Mouse (Mus musculus) granulocyte monocyte progenitor cell, adult 5-6 weeks (primary cell): Measurements from ENCODE around the gene Arf3. TPM values are rescaled to one million over a fixed set of nuclear protein-coding genes. Genes with fewer than 3 reads are reported as not detected.
"Not testable (repeated sequence)": the region's sequence is repeated elsewhere in the genome, so short reads cannot be mapped to it uniquely, and the experiment has no call there.

Experiments used
- ATAC-seq: replicated peaks from 2 replicates; pipeline ENCODE4 v1.8.0; 2016; ENCODE audit warnings: mild to moderate bottlenecking, moderate TSS enrichment, inconsistent platforms; ENCODE audit not compliant: poor library complexity, severe bottlenecking
- total RNA-seq, 2 experiments: library from RNA; stranded (forward) in 1 of 2; stranded (reverse) in 1 of 2; fragments of 200-712, 200-1000 nt in 1 of 2; fragments of >200 nt in 1 of 2; fragmentation: Nextera tagmentation in 1 of 2; gene quantifications; 2 replicates each; pipeline ENCODE4 v1.2.3; 2014 to 2017

The Arf3 gene
- total RNA-seq (2014; fragmentation: Nextera tagmentation): 39.0 and 41.4 TPM in 2 replicates
- 29.9 and 32.7 TPM in 2 replicates for total RNA-seq (2017)

DNA sequence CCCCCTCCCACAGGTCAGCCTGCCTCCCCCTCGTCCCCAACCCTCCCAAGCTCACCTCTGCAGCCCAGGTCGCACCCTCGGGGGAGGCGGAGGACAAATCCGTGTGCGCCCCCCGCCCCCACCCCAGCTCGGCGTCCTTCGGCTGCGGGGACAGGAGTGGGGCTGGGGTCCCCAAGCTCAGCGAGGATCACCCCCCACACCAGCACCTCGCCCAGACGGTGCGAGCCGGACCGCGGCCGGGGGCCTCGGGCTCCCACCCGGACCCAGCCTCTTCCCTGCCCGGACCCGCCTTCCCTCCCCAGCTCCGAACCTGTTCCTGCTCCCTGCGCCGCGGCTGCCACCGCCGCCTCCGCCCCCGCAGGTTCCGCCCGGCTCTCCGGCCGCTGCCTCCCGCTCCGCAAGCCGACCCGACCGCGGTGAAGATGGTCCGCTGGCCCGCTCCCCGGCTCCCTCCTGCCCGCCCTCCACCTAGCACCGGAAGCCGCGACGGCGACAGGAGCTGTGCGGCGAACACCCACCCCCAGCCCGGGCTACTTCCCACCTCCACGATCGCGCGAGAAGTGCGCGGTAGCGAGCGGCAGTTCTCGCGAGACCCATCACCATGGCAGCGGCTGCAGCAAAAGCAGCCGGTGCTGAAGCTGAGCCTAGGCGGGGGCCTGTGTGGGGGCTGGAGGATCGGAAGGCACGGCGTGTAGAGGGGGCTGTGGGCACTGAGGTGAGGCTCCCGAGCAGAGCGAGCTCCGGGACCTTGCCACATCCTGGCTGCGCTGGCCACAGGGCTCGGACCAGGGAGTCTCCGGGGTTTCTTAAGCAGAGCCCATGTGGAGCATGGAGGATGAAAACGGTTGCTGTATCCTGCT is at the start of gene Arf3:
TSS of gene Arf3 (minus strand) at position 545 of the 860 bp plus-strand sequence.
- ATAC-seq: peak; percentile 88

DNA sequence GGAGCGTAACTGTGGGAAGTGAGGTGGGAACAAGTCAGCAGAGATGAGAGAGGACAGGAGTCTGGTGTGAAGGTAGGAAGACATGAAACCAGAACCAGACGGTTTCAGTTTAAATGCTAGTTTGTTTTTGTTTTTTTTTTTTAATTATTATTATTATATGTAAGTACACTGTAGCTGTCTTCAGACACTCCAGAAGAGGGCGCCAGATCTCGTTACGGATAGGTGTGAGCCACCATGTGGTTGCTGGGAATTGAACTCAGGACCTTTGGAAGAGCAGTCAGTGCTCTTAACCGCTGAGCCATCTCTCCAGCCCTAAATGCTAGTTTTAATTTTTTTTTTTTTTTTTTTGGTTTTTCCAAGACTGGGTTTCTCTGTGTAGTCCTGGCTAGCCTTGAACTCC is 47.2 kb upstream of the Arf3 start:
- not testable (repeated sequence) for ATAC-seq

DNA sequence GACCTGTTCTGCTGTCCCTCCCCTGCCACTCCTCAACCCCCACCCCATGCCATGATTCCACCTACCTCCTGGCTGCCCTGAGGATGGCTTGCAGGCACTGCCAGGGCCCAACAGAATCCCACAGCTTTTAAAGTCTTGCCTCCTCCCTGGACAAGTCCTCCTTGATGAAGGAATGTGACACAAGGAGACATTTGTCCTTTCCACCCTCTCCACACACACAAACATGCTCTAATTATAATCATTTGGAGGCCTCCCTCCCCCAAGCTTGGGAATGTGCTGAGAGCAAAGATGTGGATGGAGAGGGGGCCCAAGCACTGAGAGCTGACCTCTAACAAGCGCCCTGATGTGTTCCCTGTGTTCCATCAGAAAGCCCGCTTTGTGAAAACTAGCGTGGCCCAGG is 46.4 kb upstream of the Arf3 start, which contains the start of gene Ddn:
TSS of gene Ddn (minus strand) at position 101 of the 400 bp plus-strand sequence.
- no peak for ATAC-seq

DNA sequence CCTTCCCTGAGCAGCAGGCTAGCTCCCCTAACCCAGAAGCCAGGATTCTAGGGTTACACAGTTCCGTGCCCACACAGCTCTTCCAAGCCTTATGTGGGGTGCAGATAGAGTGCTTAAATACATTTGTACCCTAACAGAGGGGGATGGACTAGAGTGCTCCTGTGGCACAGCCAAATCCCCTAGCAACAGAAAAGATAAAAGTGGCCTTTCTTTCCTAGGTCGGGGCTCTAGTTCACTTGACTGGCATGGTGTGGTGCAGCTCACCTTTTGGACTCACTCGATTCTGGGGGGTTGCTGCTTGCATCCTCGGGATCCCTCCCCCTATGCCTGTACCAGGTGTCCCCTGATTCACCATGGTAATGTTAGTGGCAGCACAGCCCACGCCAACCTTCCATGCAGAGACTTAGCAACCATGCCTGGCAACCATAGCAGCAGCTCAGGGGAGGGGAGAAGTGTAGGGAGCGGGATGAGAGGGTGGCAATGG is 45.7 kb upstream of the Arf3 start:
- ATAC-seq: no peak

DNA sequence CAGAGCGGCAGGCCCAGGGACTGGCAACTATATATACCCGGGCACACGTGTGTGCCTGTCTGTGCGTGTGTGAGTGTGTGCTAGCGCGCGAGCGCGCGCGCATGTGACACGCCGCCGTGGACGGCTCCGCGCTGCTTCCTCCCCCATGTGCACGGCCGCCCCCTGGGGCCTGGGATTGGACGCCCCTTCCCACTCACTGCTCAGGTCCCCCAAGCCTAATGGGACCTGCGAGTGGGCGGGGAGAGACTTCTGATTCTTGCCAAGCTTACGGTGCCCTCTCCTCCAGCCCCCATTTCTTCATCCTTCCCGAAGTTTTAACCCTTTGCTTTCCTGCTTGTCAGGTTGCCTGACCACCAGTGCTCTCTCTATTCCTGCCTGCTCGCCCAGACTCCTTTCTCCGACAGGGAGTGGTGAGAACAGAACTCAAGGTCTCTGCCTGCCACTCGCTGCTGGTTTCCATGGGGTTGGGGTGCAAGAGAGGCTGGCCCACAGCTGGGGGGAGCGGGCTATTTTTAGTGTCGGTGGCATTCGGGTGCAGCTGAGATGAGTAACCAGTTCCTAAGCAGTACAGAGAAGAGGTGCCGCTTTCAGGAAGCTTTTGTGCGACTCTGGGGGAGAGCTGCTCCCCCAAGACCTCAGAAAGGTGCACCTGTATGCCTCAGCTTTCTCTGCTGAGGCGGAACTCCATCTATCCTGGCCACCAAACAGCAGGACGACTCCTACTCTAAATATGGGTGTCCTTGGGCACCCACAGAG is 45.1 kb upstream of the Arf3 start:
- ATAC-seq: peak; percentile 29

DNA sequence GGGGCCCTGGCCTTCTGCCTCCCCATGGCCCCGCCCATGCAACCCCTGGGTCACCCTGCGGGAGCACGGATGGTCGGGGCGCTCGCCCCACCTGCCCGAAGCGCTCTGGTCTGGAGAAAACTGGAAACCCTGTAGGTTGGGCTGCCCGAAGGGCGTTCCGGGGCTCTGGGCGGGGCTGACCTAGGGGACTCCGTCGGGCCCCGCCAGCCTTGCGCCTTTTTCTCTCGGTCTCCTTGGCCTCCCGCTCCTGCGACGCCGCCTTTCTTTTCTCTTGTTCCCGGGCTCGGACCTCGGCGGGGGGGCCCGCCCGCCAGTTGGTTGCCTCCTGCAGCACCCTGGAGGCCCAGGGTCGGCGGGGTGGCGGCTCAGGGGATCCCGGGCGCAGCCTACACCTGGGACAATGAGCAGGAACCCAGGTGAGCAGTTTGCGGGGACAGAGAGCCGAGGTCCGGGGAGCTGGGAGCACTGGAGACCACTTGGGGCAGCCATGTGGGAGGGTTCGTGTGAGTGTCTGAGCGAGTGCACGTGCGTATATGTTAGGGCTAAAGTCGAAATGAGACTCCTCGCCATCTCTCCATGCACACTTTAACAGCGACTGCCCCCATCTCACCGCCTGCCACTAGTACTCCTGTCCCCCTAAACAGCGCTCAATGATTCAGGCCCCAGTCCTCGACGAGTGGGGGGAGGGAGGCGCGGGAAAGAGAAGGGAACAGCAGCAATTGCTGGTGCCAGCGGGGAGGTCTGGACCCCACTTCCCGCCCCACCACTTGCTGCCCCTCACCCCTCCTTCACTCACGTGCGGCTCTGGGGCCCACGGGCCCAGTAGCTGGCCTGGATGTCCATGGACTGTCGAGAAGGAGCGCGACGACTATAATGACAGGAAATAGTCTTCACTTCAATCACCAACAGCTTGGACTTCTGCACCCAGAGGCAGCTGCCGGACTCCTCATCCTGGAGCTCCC is 44.1 kb upstream of the Arf3 start:
- ATAC-seq: no peak; the same call in 1 of the 2 replicates

DNA sequence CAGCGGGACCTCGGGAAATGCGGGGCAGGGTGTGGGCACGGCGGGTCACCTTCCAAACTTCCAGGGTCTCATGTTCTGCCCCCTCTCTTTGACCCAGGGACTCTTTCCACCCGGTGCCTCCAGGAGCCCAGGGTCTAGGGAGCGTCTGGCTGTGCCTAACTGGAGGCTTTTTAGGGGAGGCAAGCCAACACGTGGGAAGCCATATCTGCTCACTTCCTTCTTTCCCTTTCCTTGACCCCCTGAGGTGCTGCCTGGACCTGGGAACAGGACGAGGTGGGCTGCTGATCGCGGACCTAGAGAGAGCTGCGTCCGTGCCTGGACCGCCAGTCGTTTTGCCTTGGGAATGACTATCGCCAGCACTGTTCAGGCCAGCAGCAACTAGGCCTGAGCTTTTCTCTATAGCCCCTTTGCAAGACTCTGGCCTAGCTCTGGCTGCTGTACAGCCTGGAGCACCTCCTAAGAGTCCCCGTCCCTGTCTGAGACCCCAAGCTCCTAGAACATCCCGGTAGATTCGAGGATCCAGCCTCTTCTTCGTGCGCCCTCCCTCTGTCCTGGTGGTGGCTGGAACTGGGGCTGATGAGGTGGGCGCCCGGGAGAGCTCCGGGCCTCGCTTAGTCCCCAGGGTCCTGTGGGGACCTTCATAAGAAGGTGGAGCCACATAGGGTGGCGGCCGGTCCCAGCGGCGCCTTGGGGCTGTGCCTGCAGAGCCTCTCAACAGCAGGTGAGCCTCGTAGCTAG is 43.2 kb upstream of the Arf3 start:
- ATAC-seq: no peak; the same call in 1 of the 2 replicates

DNA sequence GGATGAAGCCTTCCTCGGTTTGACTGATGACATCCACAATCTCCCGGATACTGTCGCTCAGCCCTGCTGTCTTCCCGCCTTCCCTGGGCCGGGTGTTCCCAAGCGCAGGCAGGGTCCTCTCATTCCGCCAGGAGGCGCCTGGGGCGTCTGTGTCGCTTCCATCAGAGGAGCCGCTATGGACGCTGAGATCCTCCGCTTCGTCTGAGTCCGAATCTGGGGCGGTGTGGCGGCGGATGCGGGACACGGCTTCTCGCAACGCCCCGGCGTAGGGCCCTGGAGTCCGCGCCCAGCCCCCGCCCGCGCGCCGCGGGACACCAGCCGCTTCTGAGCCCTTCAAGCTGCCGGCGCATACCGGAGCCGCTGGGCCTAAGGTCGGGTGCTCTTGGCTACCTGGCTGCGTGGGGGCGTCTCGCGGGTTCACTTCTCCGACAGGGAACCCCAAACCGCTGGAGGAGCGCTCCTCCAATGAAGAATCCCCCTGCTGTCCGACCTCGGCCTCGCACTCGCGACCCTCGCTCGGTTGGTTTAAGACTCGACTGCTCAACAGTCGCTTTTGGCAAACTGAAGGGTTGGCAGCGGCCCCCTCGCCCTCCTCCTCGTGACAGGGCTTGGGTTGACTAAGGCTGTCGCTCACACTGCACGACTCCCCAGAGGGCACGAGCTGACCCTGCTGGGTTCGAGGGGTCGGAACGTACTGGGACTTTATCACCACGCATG is 42.5 kb upstream of the Arf3 start:
- ATAC-seq: peak; percentile 21

DNA sequence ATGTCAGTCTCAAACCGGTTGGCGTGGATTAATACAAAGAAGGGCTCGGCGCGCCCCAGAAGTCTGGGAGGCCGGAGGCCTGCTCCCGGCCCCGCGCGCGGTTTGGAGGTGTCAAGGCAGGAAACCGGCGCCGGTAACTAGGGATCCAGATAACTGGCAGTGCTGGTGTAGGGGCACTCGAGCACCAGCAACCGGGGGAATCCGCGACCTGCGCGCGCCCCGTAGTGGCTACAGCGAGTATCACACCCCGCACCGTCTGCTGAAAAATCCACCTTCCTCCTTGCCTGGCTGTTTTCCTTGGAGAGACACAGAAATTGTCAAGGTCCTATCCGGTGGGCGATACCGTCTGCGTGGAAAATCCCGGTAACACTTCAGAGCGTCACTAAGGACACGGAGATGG is 41.0 kb upstream of the Arf3 start:
- ATAC-seq: peak; percentile 52

DNA sequence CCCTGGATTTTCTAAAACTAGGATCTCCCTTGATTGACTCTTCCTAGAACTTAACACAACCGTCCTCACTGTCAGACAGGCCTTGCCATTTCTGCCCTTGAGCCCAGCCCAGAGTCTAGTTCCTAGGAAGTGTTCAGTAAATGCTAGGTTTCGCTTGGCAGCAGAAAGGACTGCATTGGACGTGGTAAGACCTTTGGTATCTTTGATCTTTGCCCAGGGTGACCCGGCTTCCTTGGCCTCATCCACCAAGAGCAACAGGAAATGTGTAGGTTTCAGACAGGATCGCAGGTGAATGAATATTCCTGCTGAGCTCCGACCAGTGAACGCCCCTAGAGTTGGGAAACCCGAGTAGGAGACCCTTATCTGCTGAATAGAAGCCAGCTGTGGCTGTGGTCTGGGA is 39.9 kb upstream of the Arf3 start:
- ATAC-seq: no peak

DNA sequence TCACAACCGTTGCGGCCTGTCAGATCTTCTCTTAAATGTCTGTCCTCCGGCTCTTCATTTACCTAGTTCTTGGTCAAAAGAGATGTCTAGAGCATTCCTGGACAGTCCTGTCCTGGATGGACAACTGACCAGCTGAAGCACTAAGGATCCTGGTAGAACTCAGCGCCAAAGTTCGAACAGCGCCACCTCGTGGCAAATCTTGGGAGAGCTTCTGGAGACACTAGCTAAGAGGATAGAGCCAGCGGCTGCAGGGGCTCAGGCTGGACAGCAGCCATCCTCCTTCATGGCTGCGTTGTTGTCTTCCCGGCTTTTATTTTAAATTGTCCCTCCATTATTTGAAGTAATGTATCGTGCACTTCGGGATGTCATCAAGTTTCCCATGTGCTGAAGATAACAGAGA is 36.4 kb upstream of the Arf3 start:
- peak; percentile 57 for ATAC-seq

DNA sequence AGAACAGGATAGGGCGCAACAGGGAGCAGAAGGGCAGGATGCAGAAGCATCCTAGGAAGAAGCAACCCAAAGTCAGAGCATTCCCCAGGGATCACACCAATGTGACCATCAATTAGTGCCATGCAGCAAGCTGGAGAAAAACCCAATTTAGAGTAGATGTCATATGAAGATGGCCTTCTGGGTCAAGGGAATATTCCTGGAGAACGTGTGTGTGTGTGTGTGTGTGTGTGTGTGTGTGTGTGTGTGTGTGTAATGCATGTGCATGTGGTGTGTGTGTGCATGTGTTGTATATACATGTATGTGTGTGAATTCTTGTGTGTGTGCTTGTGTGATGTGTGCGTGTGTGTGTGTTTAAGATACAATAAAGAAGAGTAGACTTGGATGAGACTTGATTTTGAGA is 35.9 kb upstream of the Arf3 start:
- ATAC-seq: no peak

DNA sequence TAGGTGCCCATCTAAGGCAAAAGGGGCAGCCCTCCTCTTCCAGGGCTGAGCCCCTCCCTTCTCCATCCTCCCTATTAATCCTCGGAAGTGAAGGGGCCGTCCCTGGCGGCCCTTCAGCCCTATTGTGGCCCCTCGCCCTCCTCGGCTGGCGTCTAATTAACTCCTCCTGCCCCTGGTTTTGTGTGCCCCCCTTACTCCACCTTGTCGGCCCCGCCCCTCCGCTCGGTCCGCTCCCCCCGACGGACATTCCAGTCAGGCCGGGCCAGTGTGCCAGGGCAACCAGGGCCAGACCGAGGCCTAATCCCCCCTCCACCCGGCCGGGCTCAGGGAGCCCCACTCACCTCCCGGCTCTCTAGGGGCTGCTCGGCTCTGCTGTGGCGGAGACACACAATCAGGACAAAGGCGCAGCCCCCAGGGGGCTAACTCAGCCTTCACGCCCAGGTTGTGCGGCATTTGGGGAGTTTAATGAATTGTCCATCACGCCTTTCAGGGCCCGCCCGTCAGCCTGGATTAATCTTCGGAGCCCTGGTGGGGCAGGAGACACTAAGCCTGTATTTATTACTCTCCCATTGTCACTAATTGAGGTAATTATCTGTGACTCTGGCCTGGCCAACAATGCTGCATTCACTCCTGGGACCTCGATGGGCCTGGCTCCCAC is 35.0 kb upstream of the Arf3 start:
- ATAC-seq: no peak

DNA sequence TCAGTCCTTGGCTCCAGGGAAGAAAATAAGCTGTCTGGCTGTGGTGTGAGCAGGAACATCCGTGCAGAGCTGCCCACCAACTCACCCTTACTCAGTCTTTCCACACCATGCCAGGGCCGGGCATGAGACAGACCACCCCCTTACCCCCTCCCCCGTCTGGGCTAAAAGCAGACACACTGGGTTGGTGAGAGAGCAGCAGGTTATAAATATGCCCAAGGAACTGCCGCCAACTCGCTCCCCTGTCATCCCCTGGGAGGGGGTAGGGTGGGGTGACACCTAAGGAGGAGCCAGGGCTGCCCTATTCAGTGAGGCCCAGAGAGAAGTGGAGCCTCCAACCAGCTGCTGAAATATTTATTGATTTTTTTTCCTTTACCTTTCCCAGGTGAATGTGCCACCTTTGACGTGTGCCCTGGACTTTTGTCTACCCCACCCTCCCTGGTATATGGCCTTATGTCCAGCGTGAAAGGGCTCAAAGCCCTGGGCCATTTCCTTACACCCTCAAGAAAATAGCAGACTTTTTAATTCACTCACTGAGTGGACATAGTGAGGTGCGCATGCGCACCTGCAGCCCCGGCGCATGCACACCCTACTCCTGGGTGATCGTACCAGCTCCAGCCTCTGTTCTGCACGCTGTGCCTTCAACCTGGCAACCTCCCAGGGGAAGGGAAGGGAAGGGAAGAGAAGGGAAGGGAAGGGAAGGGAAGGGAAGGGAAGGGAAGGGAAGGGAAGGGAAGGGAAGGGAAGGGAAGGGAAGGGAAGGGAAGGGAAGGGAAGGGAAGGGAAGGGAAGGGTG is 34.0 kb upstream of the Arf3 start:
- no peak for ATAC-seq

DNA sequence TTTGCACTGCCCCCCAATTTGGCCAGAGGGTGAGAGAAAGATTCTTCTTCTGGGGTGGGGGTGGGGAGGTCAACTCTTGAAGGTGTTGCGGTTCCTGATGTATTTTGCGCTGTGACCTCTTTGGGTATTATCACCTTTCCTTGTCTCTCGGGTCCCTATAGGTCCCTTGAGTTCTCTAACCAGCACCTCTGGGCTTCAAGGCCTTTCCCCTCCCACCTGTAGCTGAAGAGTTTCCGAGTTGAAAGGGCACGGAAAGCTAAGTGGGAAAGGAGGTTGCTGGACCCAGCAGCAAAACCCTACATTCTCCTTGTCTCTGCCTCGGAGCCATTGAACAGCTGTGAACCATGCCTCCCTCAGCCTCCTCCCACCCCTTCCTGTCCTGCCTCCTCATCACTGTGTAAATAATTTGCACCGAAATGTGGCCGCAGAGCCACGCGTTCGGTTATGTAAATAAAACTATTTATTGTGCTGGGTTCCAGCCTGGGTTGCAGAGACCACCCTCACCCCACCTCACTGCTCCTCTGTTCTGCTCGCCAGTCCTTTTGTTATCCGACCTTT is 30.2 kb upstream of the Arf3 start:
- no peak for ATAC-seq

DNA sequence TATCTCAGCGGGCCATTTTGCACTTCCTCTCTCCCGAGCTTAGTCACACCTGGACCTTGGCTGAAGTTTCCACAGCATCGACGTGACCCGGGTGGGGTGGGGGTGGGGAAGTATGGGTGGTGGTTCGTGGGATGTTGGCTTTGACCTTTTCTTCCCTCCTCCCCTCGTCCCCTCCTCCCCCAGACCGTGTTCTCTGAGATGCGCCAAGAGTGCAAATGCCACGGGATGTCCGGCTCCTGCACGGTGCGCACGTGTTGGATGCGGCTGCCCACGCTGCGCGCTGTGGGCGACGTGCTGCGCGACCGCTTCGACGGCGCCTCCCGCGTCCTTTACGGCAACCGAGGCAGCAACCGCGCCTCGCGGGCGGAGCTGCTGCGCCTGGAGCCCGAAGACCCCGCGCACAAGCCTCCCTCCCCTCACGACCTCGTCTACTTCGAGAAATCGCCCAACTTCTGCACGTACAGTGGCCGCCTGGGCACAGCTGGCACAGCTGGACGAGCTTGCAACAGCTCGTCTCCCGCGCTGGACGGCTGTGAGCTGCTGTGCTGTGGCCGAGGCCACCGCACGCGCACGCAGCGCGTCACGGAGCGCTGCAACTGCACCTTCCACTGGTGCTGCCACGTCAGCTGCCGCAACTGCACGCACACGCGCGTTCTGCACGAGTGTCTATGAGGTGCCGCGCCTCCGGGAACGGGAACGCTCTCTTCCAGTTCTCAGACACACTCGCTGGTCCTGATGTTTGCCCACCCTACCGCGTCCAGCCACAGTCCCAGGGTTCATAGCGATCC is 29.4 kb upstream of the Arf3 start:
- 0 out of 2 replicates have a peak, but pooled peaks have one; percentile 10 for ATAC-seq
